Mouse (Mus musculus) B cell, adult 2 months (primary cell): ENCODE measurements around the gene Chd3.

Source experiments
- DNase-seq, 2 experiments: peaks; one replicate each; pipeline ENCODE4 v3.0.0; 2022

Gene Chd3

GRCm38 (mm10) chr11:69388680-69389079, 19.5 kb upstream of the Chd3 start:
- DNase-seq, result no peak

- no peak for DNase-seq
Measured at GRCm38 (mm10) chr11:69386758-69387157, 17.6 kb upstream of the Chd3 start.

- no peak for DNase-seq
Measured at GRCm38 (mm10) chr11:69384979-69385378, 15.8 kb upstream of the Chd3 start.

DNA sequence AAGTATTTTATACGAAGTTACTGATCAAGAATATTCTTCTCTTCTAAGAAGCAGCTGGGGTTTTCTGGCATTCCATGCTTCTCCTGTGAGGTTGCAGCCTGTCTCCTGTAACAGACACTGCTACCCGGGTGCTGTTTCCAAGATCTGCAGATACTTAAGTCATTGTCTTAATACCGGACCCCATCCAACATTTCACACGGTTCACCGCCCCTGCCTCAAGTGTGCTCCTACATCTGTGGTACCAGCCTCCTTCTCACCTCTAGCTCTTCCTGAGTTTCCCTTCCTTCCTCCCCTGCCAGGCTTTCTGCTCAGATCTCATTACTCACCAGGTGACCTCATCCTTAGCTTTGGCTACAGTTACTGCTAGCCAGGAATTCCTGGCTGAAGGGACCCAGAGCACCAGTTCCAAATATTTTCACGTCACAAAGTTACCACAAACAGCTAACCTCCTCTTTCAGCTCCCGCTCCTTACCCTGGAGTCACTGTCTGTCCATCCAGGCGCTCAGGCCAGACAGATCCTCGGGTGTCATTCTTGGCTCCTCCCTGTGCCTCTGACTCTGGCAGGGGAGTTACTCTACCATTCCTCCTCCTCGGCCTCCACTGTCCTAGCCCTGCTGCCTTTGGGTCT, 13.4 kb upstream of the Chd3 start:
- DNase-seq, result no peak

DNA sequence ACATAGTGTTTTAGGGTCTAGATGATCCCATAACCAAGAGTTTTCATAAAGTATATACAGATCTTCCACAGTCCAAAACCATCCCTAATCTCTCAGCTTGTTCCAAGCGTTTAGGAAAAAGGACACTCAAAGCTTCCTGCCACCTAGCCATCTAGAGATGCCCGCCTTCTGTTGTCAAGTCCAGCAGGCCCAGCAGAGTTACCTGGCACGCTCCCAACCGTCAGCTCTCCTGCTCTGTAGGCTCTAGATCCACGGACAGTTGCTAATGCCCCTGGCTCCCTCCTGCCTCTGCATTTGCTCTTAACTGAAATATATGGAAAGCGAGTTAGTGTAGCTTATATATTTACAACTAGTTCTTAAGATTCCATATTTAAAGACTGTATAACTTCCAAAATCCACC, 12.2 kb upstream of the Chd3 start:
- no peak for DNase-seq

GRCm38 (mm10) chr11:69379600-69379999, 10.4 kb upstream of the Chd3 start:
- no peak for DNase-seq

DNA sequence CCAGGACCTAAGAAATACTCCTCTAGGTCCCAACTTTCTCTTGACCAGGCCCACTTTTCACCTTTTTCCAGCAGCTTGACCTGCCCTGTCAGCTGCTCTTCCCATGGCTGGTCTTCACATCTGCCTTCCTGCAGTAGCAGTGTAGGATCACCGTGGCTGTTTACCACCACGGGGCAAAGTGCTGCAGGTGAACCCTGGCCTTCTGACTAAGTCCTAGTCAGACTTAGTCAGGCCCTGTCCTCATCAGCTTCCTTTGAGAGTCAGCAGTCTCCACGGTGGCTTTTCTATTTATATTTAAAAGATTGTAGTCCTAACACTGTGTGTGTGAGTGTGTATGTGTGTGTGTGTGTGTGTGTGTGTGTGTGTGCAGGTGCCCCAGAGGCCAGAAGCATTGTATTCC, 8.6 kb upstream of the Chd3 start:
- no peak for DNase-seq

- DNase-seq, result no peak
Measured at GRCm38 (mm10) chr11:69375646-69376045, 6.4 kb upstream of the Chd3 start.

DNA sequence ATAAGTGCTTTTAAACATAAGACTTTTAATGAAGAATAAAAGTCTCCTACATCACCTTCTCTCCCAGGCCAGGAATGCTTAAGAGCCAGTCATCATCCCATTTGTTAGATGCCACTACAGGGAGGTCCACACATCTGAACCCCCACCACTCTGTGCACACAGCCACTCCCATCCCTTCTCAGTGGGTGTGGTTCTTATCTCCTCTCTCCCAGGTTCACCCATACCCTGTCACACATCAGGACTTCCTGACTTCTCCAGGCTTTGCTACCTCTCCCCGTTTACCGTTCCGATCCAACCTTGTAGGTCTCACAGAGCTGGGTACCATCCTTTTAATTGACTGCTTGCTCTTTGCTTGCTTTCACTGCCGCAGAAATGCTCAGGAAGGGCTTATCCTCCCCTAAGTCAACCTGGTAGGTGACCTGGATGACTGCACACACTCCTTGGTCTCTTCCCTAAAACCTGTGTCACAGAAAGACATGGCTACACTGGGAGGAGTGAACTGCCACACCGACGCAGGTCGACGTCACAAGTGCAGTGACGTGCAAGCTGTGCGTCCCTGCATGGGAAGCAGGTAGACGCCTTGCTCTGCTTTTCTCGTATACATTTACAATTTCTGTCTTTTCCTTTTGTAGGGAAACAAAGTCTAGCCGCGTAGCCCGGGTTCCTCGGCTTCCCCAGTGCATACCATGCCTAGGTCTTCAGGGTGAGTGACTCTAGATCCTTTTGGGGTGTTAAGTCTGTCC, 4.2 kb upstream of the Chd3 start:
- no peak for DNase-seq

- DNase-seq, result peak; percentile 54 to 62
Measured at GRCm38 (mm10) chr11:69372780-69373170, 3.6 kb upstream of the Chd3 start.

GRCm38 (mm10) chr11:69372056-69372779, 3.0 kb upstream of the Chd3 start:
- DNase-seq, result no peak

DNA sequence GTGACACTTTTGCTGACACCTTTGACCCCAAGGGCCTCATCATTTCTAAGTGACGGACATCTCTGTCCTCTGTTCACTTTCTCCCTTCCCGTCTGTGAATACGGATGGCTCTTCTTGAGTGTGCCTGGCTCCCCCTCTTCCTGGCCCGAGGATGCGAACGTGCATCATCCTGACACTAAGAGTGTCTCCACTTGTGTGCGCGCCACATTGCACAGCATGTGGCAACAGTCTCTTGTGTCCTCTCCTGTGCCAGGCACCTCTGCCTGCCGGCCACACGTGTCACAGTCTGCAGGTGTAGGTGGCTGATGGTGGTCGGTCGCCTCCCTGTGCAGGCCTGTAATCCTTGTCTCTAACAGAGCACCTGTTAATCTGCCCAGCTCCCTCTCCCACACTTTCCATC, 2.4 kb upstream of the Chd3 start:
- no peak for DNase-seq

- no peak for DNase-seq
Measured at GRCm38 (mm10) chr11:69370817-69371215, 1.6 kb upstream of the Chd3 start.

- DNase-seq, result no peak
Measured at GRCm38 (mm10) chr11:69369990-69370816, 997 bp upstream of the Chd3 start.

DNA sequence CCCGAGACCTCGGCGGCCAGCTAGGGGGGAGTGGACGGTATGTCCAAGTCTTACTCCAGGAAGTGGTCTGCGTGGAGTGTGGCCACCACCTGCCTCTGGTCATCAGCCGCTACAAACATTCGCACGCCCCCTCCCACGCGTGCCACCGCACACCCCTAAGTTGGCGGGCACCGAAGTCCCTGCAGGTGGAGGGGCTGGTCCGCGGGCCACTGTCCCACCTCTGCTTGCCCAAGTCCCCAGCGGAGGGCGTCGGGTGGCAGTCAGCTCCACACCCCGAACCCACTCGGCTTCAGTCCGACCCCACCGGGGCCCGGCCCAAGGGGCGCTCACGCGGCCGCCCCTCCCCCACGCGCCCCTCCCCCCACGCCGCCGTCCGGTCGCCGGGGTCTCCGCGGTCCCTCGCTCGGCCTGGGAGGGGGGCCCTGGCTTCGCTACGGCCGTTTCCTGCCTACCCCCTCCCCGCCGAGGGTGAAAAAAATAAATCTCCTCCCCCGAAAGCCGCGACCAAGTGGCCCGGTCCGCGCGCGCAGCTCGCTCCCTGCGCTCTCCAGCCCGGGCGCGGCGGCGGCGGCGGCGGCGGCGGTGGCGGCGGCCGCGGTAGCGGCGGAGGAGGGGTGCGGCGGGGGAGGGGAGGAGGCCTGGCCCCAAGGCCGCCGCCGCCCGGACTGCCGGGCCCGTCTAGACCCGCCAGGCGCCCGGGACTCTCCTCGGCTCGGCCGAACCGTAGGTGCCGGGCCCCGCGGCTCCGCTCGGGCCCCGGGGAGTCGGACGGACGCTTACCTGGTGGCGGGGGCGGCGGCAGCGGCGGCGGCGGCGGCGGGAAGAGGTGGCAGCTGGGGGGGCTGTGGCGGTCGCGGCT, 621 bp downstream of the Chd3 start:
- DNase-seq, result peak; percentile 46 to 57

GRCm38 (mm10) chr11:69367616-69368355, 1.4 kb downstream of the Chd3 start:
- DNase-seq, result peak in 1 of 2 experiments; percentile 46

DNA sequence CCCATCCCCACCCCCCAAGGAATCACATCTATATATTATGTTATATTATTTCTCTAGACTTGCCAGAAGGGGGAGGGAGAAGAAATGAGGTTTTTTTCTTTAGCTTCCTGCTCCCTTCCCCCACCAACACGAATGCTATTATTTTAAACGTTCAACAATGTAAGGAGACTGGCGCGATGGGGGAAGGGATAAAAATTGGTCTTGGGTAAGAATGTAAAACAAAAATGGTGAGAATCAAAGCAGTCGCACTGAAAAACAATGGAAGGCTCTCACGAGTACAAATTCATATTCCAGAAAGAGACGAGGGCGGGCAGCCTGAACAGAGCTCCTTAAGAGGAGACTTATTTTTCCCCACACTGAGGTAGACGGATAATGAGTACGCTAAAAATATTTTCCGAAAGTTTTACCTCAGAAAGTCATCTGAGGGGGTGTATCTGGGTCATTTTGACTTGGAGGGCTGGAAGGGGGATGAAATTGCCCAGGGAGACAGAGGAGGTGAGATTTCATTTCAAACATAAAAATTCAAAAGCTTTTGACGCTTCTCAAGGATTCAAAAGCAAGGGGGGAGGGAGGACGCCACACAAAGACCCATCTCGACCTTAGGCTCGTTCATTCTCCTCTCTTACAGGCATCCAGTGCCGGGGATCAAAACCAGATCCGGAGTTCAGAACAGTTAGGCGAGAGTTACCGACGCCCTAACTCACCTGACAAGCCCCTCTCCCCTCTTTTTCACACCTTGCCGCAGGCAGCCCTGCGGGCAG, 2.2 kb downstream of the Chd3 start:
- DNase-seq, result peak; percentile 57 to 60

DNA sequence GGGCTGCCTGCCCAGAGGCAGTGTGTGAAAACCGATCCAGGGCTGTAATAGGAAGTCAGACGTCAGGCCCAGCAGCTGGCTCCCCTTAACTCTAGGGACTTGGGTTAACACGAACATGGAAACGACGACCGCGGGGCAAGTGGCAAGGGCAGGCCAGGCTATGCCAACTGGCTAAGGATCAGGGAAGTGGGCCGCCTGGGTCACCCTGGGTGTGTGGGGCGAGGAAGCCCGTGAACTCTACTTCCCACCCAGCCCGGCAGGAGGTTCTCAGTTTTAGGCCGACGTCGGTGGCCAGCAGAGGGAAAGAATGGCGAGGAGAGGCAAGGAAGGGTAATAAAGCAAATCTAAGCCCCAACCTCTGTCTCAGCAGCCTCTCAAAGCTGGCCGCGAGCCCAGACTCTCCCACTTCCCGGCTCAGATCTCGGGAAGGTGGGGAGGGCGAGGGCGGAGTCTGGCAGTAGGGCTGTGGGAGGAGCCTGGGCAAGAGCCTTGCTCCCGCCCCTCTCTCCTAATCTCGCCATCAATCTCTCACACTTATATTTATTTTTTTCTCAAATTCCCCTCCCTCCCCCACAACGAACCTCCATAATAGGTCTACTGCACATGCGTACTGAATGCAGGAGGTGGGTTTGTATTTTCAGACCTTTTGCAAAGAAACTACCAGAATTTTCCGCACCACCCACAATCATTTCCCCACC, 2.9 kb downstream of the Chd3 start:
- DNase-seq, result peak; percentile 80

GRCm38 (mm10) chr11:69365722-69366121, 3.5 kb downstream of the Chd3 start:
- no peak for DNase-seq

GRCm38 (mm10) chr11:69364910-69365309, 4.3 kb downstream of the Chd3 start:
- no peak for DNase-seq
